Mouse (Mus musculus) spleen, postnatal 36 days (tissue): ENCODE data around the gene Crybb1.

Experiments
- DNase-seq, 2 experiments: peaks; one replicate each; pipeline ENCODE4 v3.0.0; 2022; ENCODE audit warnings: low spot score in 2 of 2, mixed read lengths in 1 of 2

Gene Crybb1

GRCm38 (mm10) chr5:112286608-112286983 is 31.0 kb downstream of the Crybb1 start:
- DNase-seq: peak; percentile 50 to 54

- DNase-seq: peak; percentile 78 to 85
These were observed 31.5 kb downstream of the Crybb1 start for GRCm38 (mm10) chr5:112286984-112287641.

- no peak for DNase-seq
These were observed 32.0 kb downstream of the Crybb1 start for GRCm38 (mm10) chr5:112287652-112288051.

GRCm38 (mm10) chr5:112288193-112289141 is 32.9 kb downstream of the Crybb1 start:
- DNase-seq: no peak

DNA sequence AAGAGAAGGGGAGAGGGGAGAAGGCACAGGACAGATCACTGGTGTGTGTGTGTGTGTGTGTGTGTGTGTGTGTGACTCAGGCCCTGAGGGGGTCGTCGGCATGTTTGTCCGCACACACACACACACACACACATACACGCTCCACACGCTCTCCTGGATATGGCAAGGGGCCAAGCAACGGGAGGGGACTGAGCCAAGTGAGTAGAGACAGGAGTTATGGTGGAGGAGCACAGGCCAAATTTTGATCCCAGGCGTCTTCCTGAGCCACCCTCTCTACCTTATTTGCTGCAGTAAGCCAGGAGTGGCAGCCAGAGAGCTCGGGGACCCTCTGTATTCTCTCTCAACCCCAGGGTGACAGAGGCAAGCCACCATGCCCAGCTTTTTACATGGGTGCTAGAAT is 33.6 kb downstream of the Crybb1 start:
- DNase-seq: no peak

DNA sequence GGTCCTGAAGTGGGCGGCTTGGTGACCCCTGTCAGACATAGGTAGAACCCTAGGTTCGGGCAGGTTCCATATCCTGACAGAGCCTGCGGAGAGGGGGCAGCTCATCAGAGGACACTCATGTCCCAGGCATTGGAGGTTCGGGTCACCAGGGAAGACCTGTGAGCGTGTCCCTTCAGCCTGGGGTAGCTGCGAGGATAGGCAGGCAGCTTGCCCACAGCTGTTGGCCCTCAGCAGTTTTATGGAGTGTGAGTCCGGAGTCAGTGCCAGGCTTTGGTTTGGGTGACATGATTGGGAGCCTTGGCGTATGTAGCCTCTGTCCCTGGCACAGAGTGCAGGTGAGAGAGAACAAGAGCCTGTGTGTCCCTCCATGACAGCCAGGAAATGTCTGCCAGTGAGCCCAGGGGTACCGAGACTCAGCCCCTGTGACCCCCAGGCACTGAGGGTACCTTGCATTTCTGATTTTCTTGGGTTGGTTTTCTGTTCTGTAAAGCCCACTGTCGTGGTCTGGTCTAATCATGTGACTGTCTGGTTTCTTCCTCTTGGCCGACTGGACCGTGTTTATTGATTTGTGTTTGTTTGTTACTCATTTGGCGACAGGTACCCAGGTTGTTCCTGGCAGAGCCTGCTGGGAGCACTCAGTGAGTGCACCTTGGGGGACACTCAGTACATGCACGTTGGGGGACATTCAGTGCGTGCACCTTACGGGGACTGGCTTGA is 34.4 kb downstream of the Crybb1 start:
- DNase-seq: no peak

DNA sequence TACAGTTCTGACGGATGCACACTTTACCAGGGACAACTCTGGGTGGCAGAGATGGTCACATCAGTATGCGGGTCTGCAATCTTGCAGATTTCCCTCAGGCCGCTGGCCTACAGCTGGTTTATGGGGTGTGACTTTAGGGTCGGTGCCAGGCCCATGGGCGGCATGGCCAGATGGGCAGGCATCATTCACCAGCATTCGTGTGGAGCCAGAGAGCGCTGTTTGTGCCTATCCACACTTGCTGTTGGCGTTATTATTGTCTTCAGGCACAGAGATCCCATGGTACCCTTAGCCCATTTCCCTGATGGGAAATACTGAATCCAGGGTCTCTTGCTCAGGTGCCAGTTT is 34.9 kb downstream of the Crybb1 start:
- DNase-seq: no peak

GRCm38 (mm10) chr5:112291866-112292265 is 36.3 kb downstream of the Crybb1 start:
- peak; percentile 74 to 80 for DNase-seq

- DNase-seq: no peak
These were observed 36.8 kb downstream of the Crybb1 start for GRCm38 (mm10) chr5:112292343-112292980.

- no peak for DNase-seq
These were observed 38.2 kb downstream of the Crybb1 start for GRCm38 (mm10) chr5:112293800-112294199.

DNA sequence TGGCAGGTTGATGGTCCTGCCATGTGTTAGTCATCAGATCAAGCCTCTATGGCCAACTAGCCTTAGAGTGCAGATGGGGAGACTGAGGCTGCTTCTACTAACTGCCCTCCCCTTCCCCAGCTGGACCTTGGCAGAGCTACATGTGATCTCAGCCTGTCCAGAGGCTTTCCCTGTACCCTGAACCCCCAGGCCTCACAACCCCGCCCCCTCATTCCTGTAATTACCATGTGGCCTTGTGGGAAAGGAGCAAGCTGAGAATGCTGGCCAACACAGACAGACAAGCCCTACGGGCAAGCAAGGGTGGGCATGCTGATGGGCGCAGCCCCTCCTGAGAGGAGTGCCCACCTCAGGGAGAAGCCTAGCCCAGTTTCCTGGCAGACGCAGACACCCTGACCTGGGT is 39.1 kb downstream of the Crybb1 start:
- no peak for DNase-seq

GRCm38 (mm10) chr5:112295162-112295561 is 39.5 kb downstream of the Crybb1 start:
- DNase-seq: no peak

GRCm38 (mm10) chr5:112295564-112295963 is 39.9 kb downstream of the Crybb1 start:
- DNase-seq: no peak

DNA sequence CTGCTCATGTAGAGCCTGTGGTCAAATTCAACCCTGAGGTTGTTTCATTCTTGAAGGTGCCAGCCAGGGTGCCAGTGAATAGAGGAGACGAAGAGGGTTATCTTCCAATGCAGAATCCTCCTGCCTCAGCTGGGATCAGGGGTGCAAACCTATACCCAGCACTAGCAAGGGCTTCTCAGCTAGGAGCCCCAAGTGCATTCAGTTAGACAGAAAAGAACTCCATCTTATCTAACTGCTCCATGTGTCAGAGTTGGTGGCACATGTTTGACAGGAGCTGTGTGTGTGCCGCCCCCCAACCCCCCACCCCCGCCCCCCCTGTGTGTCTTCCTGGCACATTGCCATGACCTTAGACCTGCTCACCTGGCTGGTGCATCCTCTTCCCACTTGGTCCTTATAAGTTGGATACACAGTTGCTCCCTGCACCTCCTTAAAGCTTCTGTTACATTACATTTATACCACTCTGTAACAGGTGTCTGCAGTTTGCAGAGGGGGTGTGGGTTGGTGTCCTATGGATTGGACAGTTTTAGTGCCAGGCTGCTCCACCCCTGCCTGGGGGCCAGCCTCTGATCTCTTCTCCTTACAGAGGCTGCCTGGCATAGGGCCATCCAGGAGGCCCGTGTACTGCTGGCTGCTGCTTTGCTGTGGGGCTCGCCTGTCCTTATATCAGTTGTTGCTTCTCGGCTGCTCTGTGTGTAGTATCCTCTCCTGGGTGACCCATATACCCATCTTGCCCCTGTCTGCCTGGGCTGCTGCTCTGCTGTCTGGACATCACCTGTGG is 41.0 kb downstream of the Crybb1 start:
- no peak for DNase-seq

DNA sequence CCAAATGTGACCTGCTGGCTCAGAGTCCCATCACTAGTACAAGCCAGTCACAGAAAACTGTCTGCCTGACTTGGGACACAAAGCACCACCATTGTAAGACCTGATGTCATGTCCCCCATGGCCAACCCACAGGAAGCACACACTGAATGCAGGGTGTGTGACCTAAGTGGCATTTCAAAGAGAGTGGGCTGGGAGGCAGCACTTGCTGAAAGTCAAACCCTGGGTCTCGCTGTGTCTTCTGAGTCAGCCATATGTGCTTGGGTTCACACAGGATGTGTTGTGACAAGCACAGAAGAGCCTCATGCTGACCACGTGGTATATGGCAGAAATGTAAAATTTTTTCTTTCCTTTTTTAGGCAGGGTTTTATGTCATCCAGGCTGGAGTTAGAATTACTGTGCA is 41.6 kb downstream of the Crybb1 start:
- DNase-seq: peak; percentile 41 to 49

DNA sequence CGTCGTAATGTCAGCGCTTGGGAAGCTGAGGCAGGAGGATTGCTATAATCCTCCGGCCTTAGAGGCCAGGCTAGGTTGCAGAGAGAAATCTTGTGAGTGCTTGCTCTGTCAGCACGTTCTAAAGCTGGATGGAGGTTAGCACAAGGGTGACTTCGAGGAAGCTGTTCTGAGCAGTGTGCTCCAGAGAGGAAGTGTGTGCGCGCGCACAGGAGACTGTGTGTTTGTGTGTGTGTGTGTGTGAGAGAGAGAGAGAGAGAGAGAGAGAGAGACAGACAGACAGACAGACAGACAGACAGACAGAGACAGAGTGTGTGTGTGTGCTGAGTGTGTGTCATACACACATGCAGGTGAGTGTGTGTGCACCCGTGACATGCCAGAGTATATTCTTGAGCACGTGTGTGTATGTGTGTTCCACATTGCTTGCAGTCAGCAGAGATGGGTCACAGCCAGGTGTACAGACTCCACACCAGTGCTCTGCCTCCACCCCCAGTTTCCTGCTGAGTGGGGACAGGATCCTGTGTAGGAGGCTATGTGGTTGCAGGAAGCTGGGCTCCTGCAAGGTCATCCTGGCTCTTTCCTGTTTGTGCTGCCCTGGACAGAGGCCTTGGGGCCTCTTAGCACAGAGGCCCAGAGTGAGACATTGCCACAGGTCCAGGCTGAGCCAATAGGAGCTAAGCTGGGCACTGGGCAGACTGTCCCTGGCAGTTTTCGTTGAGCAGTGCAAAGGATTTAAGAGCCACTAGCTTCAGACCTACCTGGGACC is 42.8 kb downstream of the Crybb1 start:
- DNase-seq: peak in 1 of 2 experiments; percentile 41

- DNase-seq: no peak
These were observed 43.8 kb downstream of the Crybb1 start for GRCm38 (mm10) chr5:112299399-112299798.

GRCm38 (mm10) chr5:112300112-112300511 is 44.5 kb downstream of the Crybb1 start:
- no peak for DNase-seq

GRCm38 (mm10) chr5:112300721-112301308 is 45.2 kb downstream of the Crybb1 start:
- DNase-seq: no peak

GRCm38 (mm10) chr5:112301694-112302093 is 46.1 kb downstream of the Crybb1 start:
- no peak for DNase-seq
